Mouse (Mus musculus) liver, embryonic 14.5 days (tissue): ENCODE measurements around the gene Siah2. TPM values are rescaled to one million over a fixed set of nuclear protein-coding genes. Genes with fewer than 3 reads are reported as not detected.
A peak's percentile ranks its signal among the peaks of the same experiment; 100 is the strongest.

Source experiments
- ATAC-seq: fragments of 200-750 bp; cut with Nextera tagmentation; 2 replicates; pipeline ENCODE4 v1.8.0; 2017; ENCODE audit warnings: moderate number of reproducible peaks, mild to moderate bottlenecking, moderate library complexity; ENCODE audit not compliant: insufficient read depth
- DNase-seq, 3 experiments: peaks; one replicate each; pipeline ENCODE4 v3.0.0-alpha.2; 2012 to 2013; ENCODE audit warnings: low read depth in 3 of 3, low spot score in 3 of 3
- H3K27ac ChIP-seq: fragments of 300-500 bp; sonication (generic); 2 replicates; pipeline ENCODE4 v1.5.1; 2014; ENCODE audit warnings: moderate library complexity, mild to moderate bottlenecking, control low read depth, inconsistent platforms
- H3K27me3 ChIP-seq: fragments of 300-500 bp; sonication (generic); 2 replicates; pipeline ENCODE4 v1.6.1; 2014; ENCODE audit warnings: mild to moderate bottlenecking, low read length, moderate library complexity; ENCODE audit not compliant: control insufficient read depth, insufficient read depth
- H3K36me3 ChIP-seq: fragments of 300-500 bp; sonication (generic); replicated peaks from 2 replicates; pipeline ENCODE4 v1.6.1; 2014; ENCODE audit warnings: low read depth; ENCODE audit not compliant: control insufficient read depth, insufficient read depth
- H3K4me1 ChIP-seq, 2 experiments: fragments of 200-500 bp in 1 of 2; fragments of 300-500 bp in 1 of 2; sonication (generic) in 1 of 2; replicated peaks; 2 replicates each; pipeline ENCODE4 v1.6.1; 2012 to 2014; ENCODE audit warnings: antibody characterized with exemption in 1 of 2, inconsistent platforms in 1 of 2, low read length in 1 of 2; ENCODE audit not compliant: control insufficient read depth in 2 of 2, insufficient read depth in 2 of 2
- H3K4me2 ChIP-seq: fragments of 300-500 bp; sonication (generic); 2 replicates; pipeline ENCODE4 v1.6.1; 2014; ENCODE audit warnings: low read depth, mild to moderate bottlenecking, control low read depth, moderate library complexity
- H3K4me3 ChIP-seq, 2 experiments: fragments of 200-500 bp in 1 of 2; fragments of 300-500 bp in 1 of 2; sonication (generic) in 1 of 2; 2 replicates each; pipeline ENCODE4 v1.5.1; 2012 to 2014; ENCODE audit warnings: low read depth in 2 of 2, low read length in 2 of 2, mild to moderate bottlenecking in 2 of 2, control low read depth in 1 of 2, inconsistent platforms in 1 of 2, moderate library complexity in 1 of 2; ENCODE audit not compliant: insufficient read depth in 1 of 2
- H3K9ac ChIP-seq: fragments of 300-500 bp; sonication (generic); replicated peaks from 2 replicates; pipeline ENCODE4 v1.6.1; 2014; ENCODE audit warnings: mild to moderate bottlenecking, control low read depth, moderate library complexity
- H3K9me3 ChIP-seq: fragments of 300-500 bp; sonication (generic); 2 replicates; pipeline ENCODE4 v1.6.1; 2016; ENCODE audit warnings: low read length, mixed read lengths; ENCODE audit not compliant: control insufficient read depth
- CTCF ChIP-seq: IDR thresholded peaks from 2 replicates; pipeline ENCODE4 v1.5.1; 2016; ENCODE audit warnings: antibody characterized with exemption, low read depth, control low read depth
- EP300 ChIP-seq: IDR thresholded peaks from 2 replicates; pipeline ENCODE4 v1.6.1; 2016; ENCODE audit warnings: antibody characterized with exemption, low read depth
- WGBS: fragments of 180-500 bp; shearing (Covaris S2); extraction: QIAGEN DNeasy Blood & Tissue Kit; methylation state at CpG from one replicate; pipeline ENCODE4 v1.1.7; 2014; ENCODE audit not compliant: insufficient replicate concordance; 5-methylcytosine and 5-hydroxymethylcytosine counted together
- polyA plus RNA-seq, 2 experiments: library from polyadenylated mRNA; depleted of rRNA in 1 of 2; stranded (reverse) in 1 of 2; unstranded in 1 of 2; fragments of >200 nt; fragmentation: Nextera tagmentation in 1 of 2; extraction: Ambion mirVana in 1 of 2; gene quantifications; 2 replicates each; pipeline versions ENCODE4 v1.2.1 to v1.2.3; 2012 to 2014

Siah2 gene
- polyA plus RNA-seq, 2 experiments = 2.8 to 4.7 TPM

DNA sequence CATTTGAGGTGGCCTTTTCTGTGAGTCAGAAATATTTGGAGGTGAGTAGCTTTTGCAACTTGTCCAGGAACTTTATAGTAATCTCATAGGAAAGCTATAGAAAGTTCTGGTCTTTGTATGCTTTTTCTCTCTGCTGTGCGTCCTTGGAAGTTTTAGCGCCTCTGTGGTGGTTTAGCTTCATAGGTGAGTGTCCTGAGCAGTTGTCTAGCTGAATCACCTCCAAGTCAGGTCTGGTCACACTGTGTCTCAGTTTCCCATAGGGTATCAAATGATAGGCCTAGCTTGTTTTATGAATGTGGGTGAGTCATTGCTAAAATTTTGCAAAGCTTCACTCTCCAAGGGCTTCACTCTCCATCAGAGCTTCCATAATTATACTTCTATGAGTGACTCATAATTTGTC lies 31.5 kb upstream of the Siah2 start:
- ATAC-seq = no peak
- TF ChIP-seq CTCF (no peak), EP300 (no peak)

GRCm38 (mm10) chr3:58719461-58720230 lies 27.4 kb upstream of the Siah2 start:
- H3K4me1 ChIP-seq = peaks cover 0 to 1% of the 10 kb centered on the region in 2 experiments; a peak in 1 of 4 replicates
- ATAC-seq (no peak), DNase-seq (no peak)
- H3K36me3 ChIP-seq = no peaks in the 10 kb centered on the region
- no peak overlapping the region for H3K9ac ChIP-seq
- H3K4me2 ChIP-seq = no peak overlapping the region
- TF ChIP-seq EP300 = no peak
- TF ChIP-seq CTCF = no peak
- H3K9me3 ChIP-seq = no peaks in the 10 kb centered on the region
- no peaks in the 10 kb centered on the region for H3K27me3 ChIP-seq
- no peak overlapping the region for H3K27ac ChIP-seq
- no peak overlapping the region for H3K4me3 ChIP-seq
- 64% methylated on average over 9 of the region's 9 CpGs for WGBS

More for the DNA sequence above, 31.5 kb upstream of the Siah2 start:
- Histone ChIP-seq H3K27me3 (no peaks in the 10 kb centered on the region), H3K27ac (no peak overlapping the region), H3K9ac (no peak overlapping the region), H3K4me2 (no peak overlapping the region), H3K4me3 (no peak overlapping the region), H3K9me3 (no peaks in the 10 kb centered on the region), H3K36me3 (no peaks in the 10 kb centered on the region), H3K4me1 (0 out of 4 replicates have a peak, but pooled peaks cover 0 to 2% of the 10 kb centered on the region in 2 experiments)
- DNase-seq = no peak
- 78% methylated on average over 2 of the region's 2 CpGs for WGBS

DNA sequence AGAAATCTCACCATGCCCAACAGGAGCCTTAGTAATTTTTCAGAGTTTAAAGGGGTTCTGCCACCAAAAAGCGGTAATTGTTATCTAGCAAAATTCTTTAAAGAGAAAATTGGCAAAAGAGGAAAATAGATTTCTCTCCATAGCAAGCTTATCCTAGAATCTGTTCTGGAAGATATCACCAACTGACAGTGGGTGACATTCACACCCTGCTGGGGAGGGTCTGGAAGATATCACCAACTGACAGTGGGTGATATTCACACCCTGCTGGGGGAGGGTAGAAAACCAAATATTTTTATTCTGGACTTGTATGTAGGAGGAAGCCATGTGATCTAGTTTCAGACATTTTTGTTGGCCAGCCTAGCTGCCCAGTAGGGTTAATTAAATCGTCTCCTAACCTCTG lies 24.5 kb upstream of the Siah2 start:
- H3K27me3 ChIP-seq = no peaks in the 10 kb centered on the region
- H3K4me2 ChIP-seq = no peak overlapping the region
- H3K9ac ChIP-seq = no peak overlapping the region
- H3K4me1 ChIP-seq = peaks cover 0 to 7% of the 10 kb centered on the region in 2 experiments; a peak in 2 of 4 replicates
- no peak overlapping the region for H3K27ac ChIP-seq
- 64% methylated on average over 2 of the region's 2 CpGs for WGBS
- no peaks in the 10 kb centered on the region for H3K36me3 ChIP-seq
- H3K9me3 ChIP-seq = no peaks in the 10 kb centered on the region
- TF ChIP-seq CTCF (no peak), EP300 (peak; percentile 56; the same call in 1 of the 2 replicates)
- ATAC-seq (no peak), DNase-seq (no peak)
- H3K4me3 ChIP-seq = no peak overlapping the region

GRCm38 (mm10) chr3:58714767-58715166 lies 22.6 kb upstream of the Siah2 start:
- 25% methylated on average over 2 of the region's 2 CpGs for WGBS
- Histone ChIP-seq H3K9me3 (no peaks in the 10 kb centered on the region), H3K27ac (no peak overlapping the region), H3K36me3 (no peaks in the 10 kb centered on the region), H3K4me3 (no peak overlapping the region), H3K4me2 (no peak overlapping the region), H3K4me1 (peaks cover 0 to 7% of the 10 kb centered on the region in 2 experiments; a peak in 2 of 4 replicates), H3K27me3 (no peaks in the 10 kb centered on the region), H3K9ac (no peak overlapping the region)
- ATAC-seq (no peak), DNase-seq (no peak)
- no peak for TF ChIP-seq CTCF
- no peak for TF ChIP-seq EP300

- peaks cover 0 to 7% of the 10 kb centered on the region in 2 experiments; a peak in 2 of 4 replicates for H3K4me1 ChIP-seq
- TF ChIP-seq CTCF (no peak), EP300 (no peak)
- H3K9me3 ChIP-seq = no peaks in the 10 kb centered on the region
- no peak overlapping the region for H3K4me3 ChIP-seq
- H3K27ac ChIP-seq = no peak overlapping the region
- no peaks in the 10 kb centered on the region for H3K27me3 ChIP-seq
- no peak overlapping the region for H3K9ac ChIP-seq
- DNase-seq (no peak), ATAC-seq (no peak)
- WGBS = 23% methylated on average over 2 of the region's 2 CpGs
- no peak overlapping the region for H3K4me2 ChIP-seq
- H3K36me3 ChIP-seq = no peaks in the 10 kb centered on the region
These were observed 21.8 kb upstream of the Siah2 start for GRCm38 (mm10) chr3:58714034-58714433.
